Mouse (Mus musculus) kidney, adult 9 months (tissue): ENCODE data around the gene Gpsm1.

ENCODE experiments used
- DNase-seq: peaks from one replicate; pipeline ENCODE4 v3.0.0; 2022

The Gpsm1 gene

DNA sequence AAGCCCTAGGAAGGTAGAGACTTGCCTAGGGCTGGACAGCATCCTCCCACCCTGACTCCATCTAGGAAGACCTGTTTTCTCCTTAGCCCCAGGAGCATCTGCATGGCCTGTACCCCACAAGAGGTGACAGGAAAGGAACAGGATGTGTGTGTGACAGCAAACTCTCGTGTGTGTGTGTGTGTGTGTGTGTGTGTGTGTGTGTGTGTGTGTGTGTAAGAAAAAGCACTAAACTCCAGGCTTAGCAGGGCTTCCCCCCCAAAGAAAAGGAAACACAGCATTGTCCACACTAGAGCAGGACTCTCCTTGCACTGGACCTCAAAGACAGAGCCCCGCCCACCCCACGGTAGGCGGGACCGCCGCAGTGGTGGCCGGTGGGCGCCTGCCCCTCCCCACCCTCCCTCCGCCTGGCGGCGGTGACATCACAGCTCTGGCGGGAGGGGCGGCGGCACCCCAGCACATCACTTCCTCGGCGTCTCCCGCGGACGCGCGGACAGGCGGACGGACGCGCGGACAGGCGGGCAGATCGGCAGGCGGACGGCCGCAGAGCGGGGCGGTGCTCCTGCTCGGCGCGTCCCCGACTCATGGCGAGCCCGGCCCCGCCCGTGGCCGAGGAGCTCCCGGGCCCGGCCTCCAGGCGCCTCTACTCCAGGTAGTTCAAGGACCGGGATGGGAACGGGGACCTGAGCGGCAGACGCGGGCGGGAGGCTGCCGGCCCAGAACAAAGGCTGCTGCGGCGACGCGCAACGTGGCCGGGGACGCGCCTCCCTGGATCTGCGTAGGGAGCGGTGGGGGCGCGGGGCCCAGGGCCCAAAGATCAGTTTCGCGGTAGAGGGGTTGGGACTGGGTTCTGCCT, at the start of gene Gpsm1:
Gene Gpsm1, plus strand, starts transcription at position 444 of the 853 bp plus-strand sequence.
- DNase-seq: peak; percentile 69

DNA sequence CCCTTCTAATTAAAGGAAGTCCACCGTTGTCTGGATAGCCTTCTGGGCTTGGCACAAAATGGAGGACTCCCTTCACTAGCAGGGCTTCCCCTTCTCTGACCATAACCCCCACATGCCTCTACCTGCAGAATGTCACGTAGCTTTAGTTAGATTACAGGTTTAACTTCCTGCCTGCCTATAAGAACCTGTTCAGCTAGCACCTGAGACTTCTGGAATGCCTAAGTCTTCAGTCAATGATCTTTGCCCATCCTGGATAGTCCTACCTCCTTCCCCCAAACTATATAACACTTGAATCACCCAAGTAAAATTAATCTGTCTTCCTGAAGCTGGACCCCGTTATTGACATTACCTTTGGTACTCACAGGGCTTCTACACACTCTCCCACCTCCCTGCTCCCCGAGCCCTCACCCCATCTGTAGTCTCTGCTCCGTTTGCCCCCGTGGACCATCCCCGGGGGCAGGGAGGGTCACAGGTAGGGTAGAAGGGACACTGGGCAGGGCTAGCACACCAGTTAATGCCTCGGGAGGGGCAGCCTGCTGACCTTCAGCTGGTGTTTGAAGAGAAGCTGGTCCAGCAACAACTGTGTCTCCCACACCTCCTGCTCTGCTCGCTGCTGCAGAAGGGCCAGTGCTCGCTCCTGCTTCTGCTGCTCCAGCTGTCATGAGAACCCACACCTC, 49.1 kb upstream of the Gpsm1 start:
- no peak for DNase-seq

GRCm38 (mm10) chr2:26268216-26268615, 47.1 kb upstream of the Gpsm1 start:
- DNase-seq: no peak

DNA sequence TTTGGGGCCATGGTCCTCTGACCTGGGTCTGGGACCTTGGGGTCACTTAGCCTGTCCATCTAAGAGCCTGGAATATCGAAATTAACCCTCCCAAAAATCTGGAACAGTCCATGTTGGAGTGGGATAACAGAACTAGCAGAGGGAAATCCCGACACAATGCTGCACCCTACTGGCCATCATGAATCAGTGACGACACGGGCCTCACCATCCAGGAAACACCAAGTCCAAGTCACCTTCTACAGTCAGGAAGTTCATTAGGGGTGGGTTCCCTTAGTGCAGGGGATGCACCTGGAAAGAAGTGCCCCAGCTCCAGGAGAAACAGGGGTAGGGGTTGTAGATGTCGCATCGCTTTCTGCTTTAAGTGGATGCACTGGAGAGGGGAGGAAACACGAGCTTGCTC, 41.7 kb upstream of the Gpsm1 start:
- DNase-seq: peak; percentile 61

DNA sequence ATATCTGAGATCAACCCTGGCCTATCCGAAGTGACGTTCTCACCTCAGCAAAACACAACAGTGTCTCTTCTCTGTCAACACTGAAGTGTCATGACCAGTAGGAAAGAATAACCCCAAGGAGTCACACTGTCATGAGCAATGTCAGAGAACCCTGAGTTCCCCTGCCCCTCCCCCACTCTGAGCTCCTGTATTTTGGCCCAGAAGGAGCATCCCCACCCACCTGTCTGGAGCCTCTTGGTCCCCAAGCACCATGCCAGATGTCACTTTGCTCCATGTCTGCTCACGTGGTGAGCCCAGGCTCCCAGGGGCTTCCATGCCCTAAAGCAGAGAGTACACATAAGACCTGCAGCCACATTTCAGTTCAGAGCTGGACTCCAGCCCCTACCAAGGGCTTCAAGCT, 35.6 kb upstream of the Gpsm1 start:
- no peak for DNase-seq

GRCm38 (mm10) chr2:26280594-26280993, 34.7 kb upstream of the Gpsm1 start:
- no peak for DNase-seq

DNA sequence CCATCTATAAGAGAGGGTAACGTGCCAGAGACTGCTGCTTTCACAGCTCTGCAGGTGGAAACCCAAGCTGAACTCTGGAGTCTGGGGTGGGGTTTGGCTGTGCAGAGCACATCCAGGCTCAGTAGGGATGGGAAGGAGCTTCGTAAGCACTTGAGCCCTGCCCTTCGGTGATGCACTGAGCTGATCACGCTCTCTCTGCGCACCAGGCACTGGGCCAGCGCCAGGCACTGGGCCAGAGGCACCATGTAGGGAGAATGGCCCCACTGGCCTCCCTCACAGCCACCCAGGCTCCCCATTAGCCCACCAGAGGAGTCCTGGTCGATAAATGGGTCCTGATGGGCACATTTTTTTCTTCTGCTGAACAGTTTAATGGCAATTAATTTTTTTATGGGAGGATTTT, 29.5 kb upstream of the Gpsm1 start:
- peak; percentile 11 for DNase-seq

DNA sequence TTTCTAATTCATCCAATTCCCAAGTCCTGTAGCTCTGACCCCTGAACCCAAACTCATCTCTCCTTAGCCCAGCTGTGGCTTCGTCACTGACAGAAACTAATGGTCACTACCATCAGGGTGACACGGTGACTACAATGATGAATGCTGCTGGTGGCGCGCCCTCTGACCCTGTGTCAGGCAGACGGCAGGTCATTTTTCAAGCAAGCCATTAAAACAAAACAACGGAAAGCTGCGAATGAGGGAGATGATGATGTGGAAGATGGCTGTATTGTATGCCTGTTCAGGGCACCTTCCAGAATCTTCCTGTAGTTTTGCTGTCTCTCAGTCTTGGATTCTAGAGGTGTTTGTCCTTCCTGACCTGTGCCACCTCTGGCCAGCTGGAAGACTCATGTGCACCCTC, 28.9 kb upstream of the Gpsm1 start:
- no peak for DNase-seq

DNA sequence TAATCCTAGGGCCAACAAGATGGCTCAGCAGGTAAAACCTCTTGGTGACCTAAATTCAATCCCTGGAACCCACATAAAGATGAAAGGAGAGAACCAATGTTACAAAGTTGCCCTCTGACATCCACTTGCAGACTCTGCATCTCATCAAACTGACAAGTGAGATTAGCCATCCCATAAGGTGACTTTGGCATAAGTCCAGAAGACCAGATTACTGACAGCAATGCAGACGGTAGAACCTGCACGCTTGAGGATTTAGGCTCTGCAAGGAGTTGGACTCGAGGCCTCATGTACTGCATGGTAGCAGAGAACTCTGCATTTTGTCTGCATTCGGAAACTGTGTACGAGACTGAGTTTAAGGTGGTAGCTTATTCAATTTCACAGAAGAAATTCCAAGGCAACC, 25.2 kb upstream of the Gpsm1 start:
- DNase-seq: no peak

DNA sequence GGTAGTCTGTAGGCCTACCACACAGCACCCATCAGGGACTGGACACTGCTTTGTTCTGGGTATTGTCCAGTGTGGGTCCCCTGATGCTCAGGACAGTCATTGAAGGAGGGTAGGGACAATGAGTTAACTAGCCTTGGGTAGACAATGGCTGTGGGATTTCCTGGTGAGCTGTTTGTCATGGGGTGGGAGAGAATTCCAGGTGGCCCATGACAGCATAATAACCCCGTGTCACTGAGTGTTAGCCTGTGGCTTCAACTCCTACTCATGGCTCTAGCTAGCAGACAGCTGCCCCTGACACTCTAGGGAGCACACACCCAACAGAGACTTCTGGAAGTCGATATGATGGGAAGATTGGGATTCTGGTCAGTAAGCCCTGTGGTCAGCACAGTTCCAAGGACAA, 20.9 kb upstream of the Gpsm1 start, which contains the start of gene Ccdc187:
Gene Ccdc187, minus strand, starts transcription at position 101 of the 400 bp plus-strand sequence.
- no peak for DNase-seq

- no peak for DNase-seq
Observed at GRCm38 (mm10) chr2:26296606-26297195, 18.6 kb upstream of the Gpsm1 start.

- DNase-seq: no peak
Observed at GRCm38 (mm10) chr2:26298208-26298855, 17.0 kb upstream of the Gpsm1 start.

DNA sequence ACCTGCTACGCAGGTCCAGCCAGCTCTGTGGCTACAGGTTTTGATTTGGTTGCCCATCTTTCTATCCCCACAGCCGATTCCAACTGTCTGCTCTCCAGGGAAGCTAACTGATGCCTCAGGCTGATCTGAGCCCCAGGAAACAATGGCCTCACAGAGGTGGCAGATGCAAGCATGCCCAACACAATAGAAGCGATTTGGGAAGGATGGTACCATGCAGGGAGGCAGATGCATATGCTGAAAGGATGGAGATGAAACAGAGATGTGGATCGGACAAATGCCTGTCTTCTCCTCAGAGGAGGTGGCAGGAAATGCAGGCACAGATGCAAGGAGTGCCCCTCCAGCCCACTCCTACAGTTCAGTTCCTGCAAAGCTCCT, 16.5 kb upstream of the Gpsm1 start:
- no peak for DNase-seq

GRCm38 (mm10) chr2:26299336-26299735, 16.0 kb upstream of the Gpsm1 start:
- DNase-seq: no peak

DNA sequence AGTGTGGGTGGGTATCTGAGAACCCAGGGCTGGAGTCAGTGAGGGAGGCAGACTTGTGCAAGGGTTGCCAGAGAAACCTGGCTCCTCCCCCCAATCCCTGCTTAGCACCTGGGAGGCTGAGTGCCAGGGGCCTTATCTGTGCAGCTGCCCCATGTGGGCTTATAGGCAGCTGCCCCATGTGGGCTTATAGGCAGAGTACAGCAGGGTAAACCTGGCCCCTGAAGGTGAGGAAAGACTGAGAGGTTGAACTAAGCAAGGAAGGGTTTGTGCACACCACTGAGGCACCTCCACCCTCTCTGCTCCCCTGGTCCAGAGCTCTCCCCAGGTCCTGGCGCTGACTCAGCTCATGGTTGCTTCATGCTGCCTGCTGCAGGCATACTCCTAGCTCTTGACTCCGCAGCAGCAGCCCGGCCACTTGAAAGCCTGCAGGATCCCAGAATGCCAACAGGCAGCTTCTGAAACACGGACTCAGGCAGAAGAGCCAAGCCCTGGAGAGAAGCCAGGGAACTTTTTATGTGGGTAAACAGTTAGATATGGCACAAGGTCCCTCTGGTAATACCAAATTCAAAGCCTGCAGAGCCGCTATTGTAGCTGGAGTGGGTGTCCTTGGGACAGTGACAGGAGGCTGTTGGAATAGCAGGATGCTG, 15.0 kb upstream of the Gpsm1 start:
- DNase-seq: no peak

- peak; percentile 87 for DNase-seq
Observed at GRCm38 (mm10) chr2:26300808-26301174, 14.5 kb upstream of the Gpsm1 start.

DNA sequence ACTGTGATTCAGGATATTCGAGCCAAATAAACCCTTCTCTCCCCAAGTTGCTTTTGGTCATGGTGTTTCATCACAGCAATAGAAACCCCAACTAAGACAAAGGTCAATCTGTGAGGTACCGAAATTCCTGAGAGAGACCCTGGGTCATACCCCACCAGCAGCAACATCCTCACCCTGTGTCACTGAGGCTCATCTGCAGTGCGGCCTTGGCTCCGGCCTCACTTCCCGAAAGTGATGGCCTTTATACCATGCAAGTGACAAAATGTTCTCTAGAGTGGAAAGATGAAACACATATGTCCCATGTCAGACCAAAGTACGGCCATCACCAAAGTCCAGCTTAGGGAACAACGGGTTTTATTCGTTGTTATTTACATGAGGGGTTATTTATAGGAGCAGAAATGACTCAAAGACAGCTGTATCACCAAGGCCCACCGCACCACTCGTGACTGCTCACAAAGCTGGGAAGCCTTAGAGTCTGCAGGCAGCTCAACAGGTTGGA, 13.3 kb upstream of the Gpsm1 start:
- DNase-seq: no peak

GRCm38 (mm10) chr2:26304711-26305110, 10.6 kb upstream of the Gpsm1 start:
- no peak for DNase-seq

DNA sequence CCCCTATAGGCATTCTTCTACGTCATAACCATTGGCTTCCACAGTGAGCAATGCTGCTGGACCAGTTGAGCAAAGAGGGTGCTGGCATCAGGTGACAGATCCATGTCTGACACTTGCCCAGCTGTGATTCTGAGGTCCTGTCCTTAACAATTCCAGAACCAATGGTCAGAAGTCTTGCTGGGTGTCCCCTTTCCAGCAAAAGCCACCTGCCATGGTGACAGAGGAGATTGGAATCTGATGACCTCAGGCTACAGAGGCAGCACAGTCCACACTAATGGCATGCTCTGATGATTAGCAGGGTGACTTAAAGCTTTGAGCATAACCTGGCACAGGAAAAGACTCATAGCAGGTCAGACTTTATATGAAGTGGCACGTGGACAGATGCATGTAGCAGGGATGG, 9.8 kb upstream of the Gpsm1 start:
- no peak for DNase-seq

- DNase-seq: no peak
Observed at GRCm38 (mm10) chr2:26306702-26307101, 8.6 kb upstream of the Gpsm1 start.

- no peak for DNase-seq
Observed at GRCm38 (mm10) chr2:26309739-26310138, 5.6 kb upstream of the Gpsm1 start.

DNA sequence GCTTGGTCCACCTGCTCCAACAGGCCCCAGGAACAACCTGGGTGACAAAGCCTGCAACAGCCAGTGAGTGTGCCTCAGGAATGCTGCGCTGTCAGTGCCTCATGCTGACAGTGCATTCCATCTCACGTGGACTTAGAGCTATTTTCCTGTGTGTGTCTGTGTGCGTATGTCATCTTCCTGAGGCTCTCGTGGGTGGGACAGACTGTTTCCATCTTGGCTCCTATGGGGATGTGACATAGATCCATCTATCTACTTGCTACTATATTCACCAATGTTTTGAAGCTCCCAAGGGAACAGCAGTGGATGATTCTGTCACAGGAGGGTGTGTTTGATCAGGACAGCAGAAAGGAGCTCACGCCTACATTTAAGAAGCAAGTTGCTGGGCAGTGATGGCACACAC, 3.4 kb upstream of the Gpsm1 start:
- no peak for DNase-seq

GRCm38 (mm10) chr2:26312812-26313211, 2.5 kb upstream of the Gpsm1 start:
- no peak for DNase-seq
